Mouse (Mus musculus): ENCODE measurements around the gene Mill1.
"Not testable (repeated sequence)": the region's sequence is repeated elsewhere in the genome, so short reads cannot be mapped to it uniquely, and the experiment has no call there.

Gene Mill1

GRCm38 (mm10) chr7:18245047-18245446 is at the start of gene Mill1:
Mill1 (plus strand) TSS chr7:18245347.
- no peak for DNase-seq (ENCODE audit: low spot score)

- DNase-seq (ENCODE audit: low spot score), result no peak
Measured at GRCm38 (mm10) chr7:18210938-18211337, 34.2 kb upstream of the Mill1 start.

- DNase-seq (ENCODE audit: low spot score), result no peak
Measured at GRCm38 (mm10) chr7:18214699-18215098, 30.4 kb upstream of the Mill1 start.

GRCm38 (mm10) chr7:18238561-18238960 is 6.6 kb upstream of the Mill1 start:
- no peak for DNase-seq (ENCODE audit: low spot score)

- DNase-seq (ENCODE audit: low spot score), result no peak
Measured at GRCm38 (mm10) chr7:18241217-18241616, 3.9 kb upstream of the Mill1 start.

GRCm38 (mm10) chr7:18243959-18244573 is 1.1 kb upstream of the Mill1 start:
- DNase-seq (ENCODE audit: low spot score), result not testable (repeated sequence)

- DNase-seq (ENCODE audit: low spot score), result no peak
Measured at GRCm38 (mm10) chr7:18260219-18260618, 15.1 kb downstream of the Mill1 start.

- no peak for DNase-seq (ENCODE audit: low spot score)
Measured at GRCm38 (mm10) chr7:18265089-18265488, 19.9 kb downstream of the Mill1 start.
